Mouse (Mus musculus) cerebellum, adult 2 months (tissue): Measurements from ENCODE around the gene Csrp1.

Experiments
- CTCF ChIP-seq: fragments of 200-500 bp; IDR thresholded peaks from 2 replicates; pipeline ENCODE4 v1.5.1; 2011; ENCODE audit warnings: low read depth, mild to moderate bottlenecking, control low read depth, low read length, moderate library complexity, borderline replicate concordance; ENCODE audit not compliant: insufficient read depth
- POLR2A ChIP-seq: fragments of 200-500 bp; IDR thresholded peaks from 2 replicates; pipeline ENCODE4 v1.6.1; 2011; ENCODE audit warnings: low read length, control low read depth, borderline replicate concordance; ENCODE audit not compliant: insufficient read depth

DNA sequence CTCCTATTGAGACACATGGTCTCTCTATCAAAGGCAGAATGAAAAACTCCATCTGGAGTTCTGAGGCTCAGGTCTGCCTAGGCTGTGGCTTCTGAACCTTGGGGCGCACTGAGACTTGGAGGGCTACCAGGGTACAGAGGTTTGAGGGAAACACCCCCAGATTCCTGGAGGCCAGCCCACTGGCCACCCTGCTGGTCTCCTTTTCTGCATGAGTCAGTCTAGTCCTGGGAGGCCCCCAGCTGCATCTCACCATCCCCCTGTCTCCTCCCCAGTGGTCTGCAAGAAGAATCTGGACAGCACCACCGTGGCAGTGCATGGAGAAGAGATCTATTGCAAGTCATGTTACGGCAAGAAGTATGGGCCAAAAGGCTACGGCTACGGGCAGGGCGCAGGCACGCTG is 25.1 kb downstream of the Csrp1 start:
- TF ChIP-seq CTCF (no peak), POLR2A (no peak)
